Mouse (Mus musculus) ES-Bruce4 (cell line): ENCODE results near the gene Bloc1s5. TPM values are rescaled to one million over a fixed set of nuclear protein-coding genes. Genes with fewer than 3 reads are reported as not detected.

Experiments
- H3K27ac ChIP-seq: 2 replicates; pipeline ENCODE4 v1.5.1; 2012; ENCODE audit warnings: low read length, inconsistent platforms; ENCODE audit not compliant: insufficient read depth
- H3K27me3 ChIP-seq: 2 replicates; pipeline ENCODE4 v1.6.1; 2012; ENCODE audit warnings: mild to moderate bottlenecking, low read length, inconsistent platforms; ENCODE audit not compliant: control insufficient read depth, poor library complexity, insufficient read depth, severe bottlenecking
- H3K36me3 ChIP-seq: 2 replicates; pipeline ENCODE4 v1.6.1; 2012; ENCODE audit warnings: inconsistent platforms, mild to moderate bottlenecking, low read length, moderate library complexity; ENCODE audit not compliant: control insufficient read depth, poor library complexity, insufficient read depth, severe bottlenecking
- H3K4me1 ChIP-seq: one replicate; pipeline ENCODE4 v1.8.1; 2011; ENCODE audit warnings: low read length; ENCODE audit not compliant: control insufficient read depth, insufficient read depth
- H3K4me3 ChIP-seq: 2 replicates; pipeline ENCODE4 v1.5.1; 2011; ENCODE audit warnings: low read depth, mild to moderate bottlenecking, low read length
- H3K9ac ChIP-seq: 2 replicates; pipeline ENCODE4 v1.6.1; 2012; ENCODE audit warnings: low read depth, mild to moderate bottlenecking, inconsistent platforms; ENCODE audit not compliant: poor library complexity, severe bottlenecking
- H3K9me3 ChIP-seq: replicated peaks from 2 replicates; pipeline ENCODE4 v1.6.1; 2012; ENCODE audit warnings: mild to moderate bottlenecking, low read length, inconsistent platforms; ENCODE audit not compliant: control insufficient read depth, poor library complexity, insufficient read depth, severe bottlenecking
- CTCF ChIP-seq: IDR thresholded peaks from one replicate; pipeline ENCODE4 v1.8.1; 2011; ENCODE audit warnings: low read depth, low read length
- EP300 ChIP-seq: IDR thresholded peaks from 2 replicates; pipeline ENCODE4 v1.6.1; 2011; ENCODE audit warnings: low read depth, low read length; ENCODE audit not compliant: insufficient read depth
- POLR2A ChIP-seq: IDR thresholded peaks from one replicate; pipeline ENCODE4 v1.8.1; 2011; ENCODE audit warnings: low read length; ENCODE audit not compliant: insufficient read depth
- polyA plus RNA-seq: library from polyadenylated mRNA; stranded (reverse); fragments of >200 nt; gene quantifications from 2 replicates; pipeline ENCODE4 v1.2.4, GENCODE M21; 2011; ENCODE audit warnings: low read depth; ENCODE audit not compliant: missing spikeins, insufficient read depth, insufficient read length

Gene Bloc1s5
- polyA plus RNA-seq, 1 experiment, result 5.1 TPM

DNA sequence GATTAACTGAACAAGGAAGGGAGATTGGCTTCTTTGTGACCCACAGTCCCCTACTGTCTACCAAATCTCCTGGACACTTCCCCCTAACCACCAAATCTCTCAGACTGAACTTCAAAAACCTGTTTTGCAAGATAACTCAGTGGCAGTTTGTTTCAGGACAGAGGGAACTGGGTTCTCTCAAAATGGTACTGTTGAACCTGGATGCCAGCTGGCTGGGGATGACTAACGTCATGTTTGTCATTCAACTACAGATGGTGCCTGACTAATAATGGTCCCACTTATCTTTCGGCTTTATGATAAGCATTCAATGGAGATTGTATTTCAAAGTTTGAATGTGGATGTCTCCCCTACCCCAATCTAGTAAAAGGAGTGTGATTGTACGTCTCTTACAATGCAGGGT lies 60.2 kb downstream of the Bloc1s5 start:
- H3K9me3 ChIP-seq, result no peaks in the 10 kb centered on the region
- H3K4me1 ChIP-seq, result no peaks in the 10 kb centered on the region
- no peaks in the 10 kb centered on the region for H3K27me3 ChIP-seq
- no peak overlapping the region for H3K9ac ChIP-seq
- H3K27ac ChIP-seq, result no peak overlapping the region
- H3K36me3 ChIP-seq, result no peaks in the 10 kb centered on the region
- no peak overlapping the region for H3K4me3 ChIP-seq
- TF ChIP-seq POLR2A (no peak), EP300 (no peak), CTCF (no peak)

DNA sequence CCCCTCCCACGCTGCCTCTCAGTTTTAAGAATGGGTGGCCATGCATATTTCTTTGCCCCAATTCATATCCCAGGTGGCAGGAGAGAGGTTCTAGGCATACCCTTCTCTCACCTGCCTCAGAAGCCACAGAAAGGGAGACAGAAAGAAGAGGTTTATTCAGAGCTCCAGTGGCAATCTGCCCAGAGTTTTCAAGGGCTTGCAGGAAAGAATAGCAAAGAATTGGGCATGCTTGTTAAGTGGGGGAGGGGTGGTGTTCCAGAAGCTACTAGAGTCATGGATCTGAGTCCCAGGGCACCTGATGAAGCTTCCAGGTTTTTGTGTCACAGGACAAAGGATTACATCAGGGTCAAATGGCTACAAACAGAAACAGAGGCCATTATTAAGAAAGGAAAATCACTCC lies 61.6 kb downstream of the Bloc1s5 start:
- no peaks in the 10 kb centered on the region for H3K27me3 ChIP-seq
- no peaks in the 10 kb centered on the region for H3K36me3 ChIP-seq
- no peak overlapping the region for H3K27ac ChIP-seq
- H3K4me3 ChIP-seq, result no peak overlapping the region
- TF ChIP-seq CTCF (no peak), EP300 (no peak), POLR2A (no peak)
- H3K4me1 ChIP-seq, result no peaks in the 10 kb centered on the region
- H3K9ac ChIP-seq, result no peak overlapping the region
- no peaks in the 10 kb centered on the region for H3K9me3 ChIP-seq

DNA sequence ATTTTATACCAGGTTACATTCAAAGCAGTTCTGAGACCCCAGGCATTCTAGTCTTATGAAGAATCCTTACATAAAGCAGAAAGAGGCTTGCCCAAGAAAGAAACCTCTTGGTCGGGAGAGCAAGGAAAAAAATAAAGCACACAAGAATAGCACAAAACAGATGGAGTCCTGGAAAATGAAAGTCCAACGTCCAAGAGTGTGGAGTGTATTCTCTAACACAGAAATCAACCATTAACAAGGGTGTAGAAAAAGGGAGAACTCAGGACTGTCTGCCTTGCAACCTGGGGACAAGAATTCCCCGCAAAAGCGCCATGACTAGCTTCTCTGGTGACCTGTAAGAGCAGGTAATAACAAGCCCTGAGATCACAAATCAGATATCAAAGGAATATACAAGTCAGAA lies 69.7 kb downstream of the Bloc1s5 start:
- H3K27ac ChIP-seq, result no peak overlapping the region
- H3K27me3 ChIP-seq, result no peaks in the 10 kb centered on the region
- no peaks in the 10 kb centered on the region for H3K4me1 ChIP-seq
- H3K9me3 ChIP-seq, result no peaks in the 10 kb centered on the region
- no peaks in the 10 kb centered on the region for H3K36me3 ChIP-seq
- H3K4me3 ChIP-seq, result no peak overlapping the region
- no peak overlapping the region for H3K9ac ChIP-seq
- TF ChIP-seq CTCF (no peak), POLR2A (no peak), EP300 (no peak)

DNA sequence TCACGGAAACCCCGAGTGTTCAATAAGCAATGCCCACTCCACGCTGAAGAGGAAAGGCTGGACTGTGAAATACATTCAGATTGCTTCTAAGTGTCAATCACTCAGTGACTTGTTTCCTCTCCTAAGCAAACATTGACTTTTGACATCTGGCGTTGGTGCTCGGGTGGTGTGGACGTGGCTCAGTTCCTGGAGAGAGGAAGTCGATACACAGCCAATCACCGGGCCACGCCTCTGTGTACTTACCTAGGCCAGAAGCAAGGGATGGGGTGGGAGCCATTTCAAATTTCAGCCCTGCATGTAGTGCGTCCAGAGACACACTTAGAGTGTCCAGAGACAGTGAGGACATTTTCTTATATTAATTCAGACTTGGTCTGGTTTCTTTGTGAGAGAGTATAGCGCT lies 80.3 kb downstream of the Bloc1s5 start:
- H3K4me1 ChIP-seq, result no peaks in the 10 kb centered on the region
- peaks cover 3% of the 10 kb centered on the region; the same call in 1 of the 2 replicates for H3K9me3 ChIP-seq
- no peak overlapping the region for H3K27ac ChIP-seq
- no peaks in the 10 kb centered on the region for H3K27me3 ChIP-seq
- no peak overlapping the region for H3K4me3 ChIP-seq
- TF ChIP-seq EP300, result no peak
- TF ChIP-seq POLR2A, result no peak
- no peak for TF ChIP-seq CTCF
- H3K9ac ChIP-seq, result no peak overlapping the region
- no peaks in the 10 kb centered on the region for H3K36me3 ChIP-seq

DNA sequence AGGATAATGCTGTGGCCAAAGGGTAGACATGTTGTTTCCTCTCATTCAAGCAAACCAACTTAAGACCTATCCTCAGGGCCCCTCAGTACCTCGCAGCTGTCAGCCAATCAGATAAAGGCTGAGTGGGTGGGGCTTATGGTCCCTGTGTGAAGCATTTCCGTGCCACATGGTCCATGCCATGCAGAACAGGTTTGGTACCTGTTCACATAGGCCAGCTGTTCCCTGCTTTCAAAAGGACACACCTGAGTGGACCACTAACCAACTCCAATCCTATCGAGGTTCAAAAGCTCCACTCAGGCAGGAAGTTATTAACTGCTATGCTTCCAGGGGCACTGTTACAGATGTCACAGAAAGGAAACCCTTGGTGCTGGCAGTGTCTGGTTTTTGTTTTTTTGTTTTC lies 80.7 kb downstream of the Bloc1s5 start:
- H3K9me3 ChIP-seq, result peaks cover 3% of the 10 kb centered on the region; the same call in 1 of the 2 replicates
- TF ChIP-seq CTCF (no peak), POLR2A (no peak), EP300 (no peak)
- H3K4me3 ChIP-seq, result no peak overlapping the region
- no peaks in the 10 kb centered on the region for H3K27me3 ChIP-seq
- H3K36me3 ChIP-seq, result no peaks in the 10 kb centered on the region
- H3K27ac ChIP-seq, result no peak overlapping the region
- no peak overlapping the region for H3K9ac ChIP-seq
- H3K4me1 ChIP-seq, result no peaks in the 10 kb centered on the region

DNA sequence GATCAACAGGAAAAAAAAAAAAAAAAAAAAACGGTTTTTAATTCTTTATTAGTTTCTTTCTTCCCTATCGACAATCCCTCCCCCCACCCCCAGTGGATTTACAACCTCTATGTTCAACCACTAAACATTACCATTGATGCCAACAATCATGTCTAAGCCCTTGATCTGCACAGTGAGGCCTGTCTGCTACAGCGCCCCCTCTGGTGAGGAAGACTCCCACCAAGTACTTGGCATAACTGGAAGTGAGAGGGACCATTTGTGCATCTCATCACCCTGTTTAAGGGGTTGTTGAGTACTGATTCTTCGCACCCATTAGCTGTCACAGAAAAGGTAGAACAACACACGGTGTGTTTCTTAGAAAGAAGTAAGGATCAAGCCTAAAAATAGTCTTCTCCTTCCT lies 86.2 kb downstream of the Bloc1s5 start:
- H3K4me3 ChIP-seq, result no peak overlapping the region
- H3K36me3 ChIP-seq, result no peaks in the 10 kb centered on the region
- H3K27me3 ChIP-seq, result 0 out of 2 replicates have a peak, but pooled peaks cover 1% of the 10 kb centered on the region
- no peaks in the 10 kb centered on the region for H3K9me3 ChIP-seq
- TF ChIP-seq CTCF (peak; percentile 51), POLR2A (no peak), EP300 (no peak)
- no peak overlapping the region for H3K27ac ChIP-seq
- H3K4me1 ChIP-seq, result peaks cover 1% of the 10 kb centered on the region
- no peak overlapping the region for H3K9ac ChIP-seq
